Mouse (Mus musculus): ENCODE measurements at regions not wholly inside any gene's neighbourhood (a gene's known extent, or its start where the extent isn't known, plus 50 kb on each side); places are given as distances from the start of the nearest gene placed in this dataset.

- intact Hi-C loops (cut with DNase I), result no loop called here
- DNase-seq, result no peak
These were observed 51.8 kb upstream of the Sv2b start for GRCm38 (mm10) chr7:75360874-75361273.

GRCm38 (mm10) chr7:75362541-75362940 is 53.5 kb upstream of the Sv2b start:
- intact Hi-C loops (cut with DNase I), result no loop called here
- no peak for DNase-seq

GRCm38 (mm10) chr7:75365480-75365879 is 56.4 kb upstream of the Sv2b start:
- no peak for DNase-seq
- intact Hi-C loops (cut with DNase I), result no loop called here

- intact Hi-C loops (cut with DNase I), result loop anchor here (1.0 kb wide), 1 partner anchor 231 kb away; no protein-coding TSS in a partner anchor
- peak; percentile 79 to 83 for DNase-seq
These were observed 57.3 kb upstream of the Sv2b start for GRCm38 (mm10) chr7:75366285-75366882.

GRCm38 (mm10) chr7:75368315-75368714 is 59.3 kb upstream of the Sv2b start:
- intact Hi-C loops (cut with DNase I), result no loop called here
- no peak for DNase-seq

GRCm38 (mm10) chr7:75369366-75369765 is 60.3 kb upstream of the Sv2b start:
- DNase-seq, result no peak
- intact Hi-C loops (cut with DNase I), result no loop called here

- intact Hi-C loops (cut with DNase I), result loop anchor here (1.0 to 10.0 kb wide), 7 partner anchors 185 to 511 kb away; no protein-coding TSS in a partner anchor
- peak; percentile 82 to 84 for DNase-seq
These were observed 61.8 kb upstream of the Sv2b start for GRCm38 (mm10) chr7:75370595-75371519.

- no peak for DNase-seq
- intact Hi-C loops (cut with DNase I), result loop anchor here (1.0 to 10.0 kb wide), 7 partner anchors 185 to 511 kb away; no protein-coding TSS in a partner anchor
These were observed 62.4 kb upstream of the Sv2b start for GRCm38 (mm10) chr7:75371520-75371876.

- peak in 1 of 2 experiments; percentile 18 for DNase-seq
- intact Hi-C loops (cut with DNase I), result loop anchor here (1.0 to 10.0 kb wide), 7 partner anchors 184 to 510 kb away; no protein-coding TSS in a partner anchor
These were observed 62.9 kb upstream of the Sv2b start for GRCm38 (mm10) chr7:75371991-75372390.

- intact Hi-C loops (cut with DNase I), result loop anchor here (5.0 to 10.0 kb wide), 5 partner anchors 314 to 509 kb away; no protein-coding TSS in a partner anchor
- DNase-seq, result no peak
These were observed 63.9 kb upstream of the Sv2b start for GRCm38 (mm10) chr7:75372892-75373444.

- DNase-seq, result no peak
- intact Hi-C loops (cut with DNase I), result loop anchor here (5.0 to 10.0 kb wide), 5 partner anchors 313 to 508 kb away; no protein-coding TSS in a partner anchor
These were observed 65.4 kb upstream of the Sv2b start for GRCm38 (mm10) chr7:75374506-75374905.

GRCm38 (mm10) chr7:75379595-75379994 is 70.5 kb upstream of the Sv2b start:
- intact Hi-C loops (cut with DNase I), result loop anchor here (10.0 kb wide), 1 partner anchor 445 kb away; no protein-coding TSS in a partner anchor
- no peak for DNase-seq

- DNase-seq, result no peak
- intact Hi-C loops (cut with DNase I), result no loop called here
These were observed 70.8 kb upstream of the Akap13 start for GRCm38 (mm10) chr7:75384506-75384911.

- no peak for DNase-seq
- intact Hi-C loops (cut with DNase I), result no loop called here
These were observed 68.3 kb upstream of the Akap13 start for GRCm38 (mm10) chr7:75387033-75387432.

- no peak for DNase-seq
- intact Hi-C loops (cut with DNase I), result no loop called here
These were observed 67.4 kb upstream of the Akap13 start for GRCm38 (mm10) chr7:75387821-75388431.

- intact Hi-C loops (cut with DNase I), result no loop called here
- DNase-seq, result no peak
These were observed 65.2 kb upstream of the Akap13 start for GRCm38 (mm10) chr7:75390162-75390561.

- intact Hi-C loops (cut with DNase I), result no loop called here
- no peak for DNase-seq
These were observed 62.6 kb upstream of the Akap13 start for GRCm38 (mm10) chr7:75392783-75393182.

GRCm38 (mm10) chr7:75393466-75393865 is 61.9 kb upstream of the Akap13 start:
- DNase-seq, result no peak
- intact Hi-C loops (cut with DNase I), result no loop called here

GRCm38 (mm10) chr7:75394866-75395580 is 60.3 kb upstream of the Akap13 start:
- intact Hi-C loops (cut with DNase I), result no loop called here
- DNase-seq, result no peak

GRCm38 (mm10) chr7:75397559-75397958 is 57.8 kb upstream of the Akap13 start:
- intact Hi-C loops (cut with DNase I), result no loop called here

More at GRCm38 (mm10) chr7:75397559-75397958, 57.8 kb upstream of the Akap13 start:
- DNase-seq, result peak in 1 of 2 experiments; percentile 33
